Mouse (Mus musculus) ES-Bruce4 (cell line): ENCODE results near the gene 1700011L22Rik. TPM values are rescaled to one million over a fixed set of nuclear protein-coding genes. Genes with fewer than 3 reads are reported as not detected.

Experiments
- H3K27ac ChIP-seq: 2 replicates; pipeline ENCODE4 v1.5.1; 2012; ENCODE audit warnings: low read length, inconsistent platforms; ENCODE audit not compliant: insufficient read depth
- H3K27me3 ChIP-seq: 2 replicates; pipeline ENCODE4 v1.6.1; 2012; ENCODE audit warnings: mild to moderate bottlenecking, low read length, inconsistent platforms; ENCODE audit not compliant: control insufficient read depth, poor library complexity, insufficient read depth, severe bottlenecking
- H3K36me3 ChIP-seq: 2 replicates; pipeline ENCODE4 v1.6.1; 2012; ENCODE audit warnings: inconsistent platforms, mild to moderate bottlenecking, low read length, moderate library complexity; ENCODE audit not compliant: control insufficient read depth, poor library complexity, insufficient read depth, severe bottlenecking
- H3K4me1 ChIP-seq: one replicate; pipeline ENCODE4 v1.8.1; 2011; ENCODE audit warnings: low read length; ENCODE audit not compliant: control insufficient read depth, insufficient read depth
- H3K4me3 ChIP-seq: 2 replicates; pipeline ENCODE4 v1.5.1; 2011; ENCODE audit warnings: low read depth, mild to moderate bottlenecking, low read length
- H3K9ac ChIP-seq: 2 replicates; pipeline ENCODE4 v1.6.1; 2012; ENCODE audit warnings: low read depth, mild to moderate bottlenecking, inconsistent platforms; ENCODE audit not compliant: poor library complexity, severe bottlenecking
- H3K9me3 ChIP-seq: replicated peaks from 2 replicates; pipeline ENCODE4 v1.6.1; 2012; ENCODE audit warnings: mild to moderate bottlenecking, low read length, inconsistent platforms; ENCODE audit not compliant: control insufficient read depth, poor library complexity, insufficient read depth, severe bottlenecking
- CTCF ChIP-seq: IDR thresholded peaks from one replicate; pipeline ENCODE4 v1.8.1; 2011; ENCODE audit warnings: low read depth, low read length
- EP300 ChIP-seq: IDR thresholded peaks from 2 replicates; pipeline ENCODE4 v1.6.1; 2011; ENCODE audit warnings: low read depth, low read length; ENCODE audit not compliant: insufficient read depth
- POLR2A ChIP-seq: IDR thresholded peaks from one replicate; pipeline ENCODE4 v1.8.1; 2011; ENCODE audit warnings: low read length; ENCODE audit not compliant: insufficient read depth
- polyA plus RNA-seq: library from polyadenylated mRNA; stranded (reverse); fragments of >200 nt; gene quantifications from 2 replicates; pipeline ENCODE4 v1.2.4, GENCODE M21; 2011; ENCODE audit warnings: low read depth; ENCODE audit not compliant: missing spikeins, insufficient read depth, insufficient read length

1700011L22Rik gene
- polyA plus RNA-seq, 1 experiment = not detected

GRCm38 (mm10) chr8:79256076-79256705 lies 7.8 kb upstream of the 1700011L22Rik start:
- Histone ChIP-seq H3K36me3 (no peaks in the 10 kb centered on the region), H3K9ac (no peak overlapping the region), H3K4me3 (no peak overlapping the region), H3K9me3 (no peaks in the 10 kb centered on the region), H3K27ac (no peak overlapping the region), H3K27me3 (no peaks in the 10 kb centered on the region), H3K4me1 (no peaks in the 10 kb centered on the region)
- TF ChIP-seq CTCF (no peak), EP300 (no peak)

- Histone ChIP-seq H3K4me3 (no peak overlapping the region), H3K36me3 (no peaks in the 10 kb centered on the region), H3K27me3 (no peaks in the 10 kb centered on the region), H3K9ac (no peak overlapping the region), H3K4me1 (no peaks in the 10 kb centered on the region), H3K27ac (no peak overlapping the region), H3K9me3 (no peaks in the 10 kb centered on the region)
- TF ChIP-seq POLR2A = no peak
- no peak for TF ChIP-seq EP300
- TF ChIP-seq CTCF = no peak
Observed at GRCm38 (mm10) chr8:79253742-79254141, 5.4 kb upstream of the 1700011L22Rik start.

- H3K36me3 ChIP-seq = no peaks in the 10 kb centered on the region
- no peak for TF ChIP-seq POLR2A
- no peak for TF ChIP-seq CTCF
- no peak for TF ChIP-seq EP300
- H3K4me3 ChIP-seq = no peak overlapping the region
- no peak overlapping the region for H3K9ac ChIP-seq
- H3K4me1 ChIP-seq = no peaks in the 10 kb centered on the region
- no peak overlapping the region for H3K27ac ChIP-seq
- no peaks in the 10 kb centered on the region for H3K9me3 ChIP-seq
- no peaks in the 10 kb centered on the region for H3K27me3 ChIP-seq
Observed at GRCm38 (mm10) chr8:79243422-79243821, 4.9 kb downstream of the 1700011L22Rik start.

GRCm38 (mm10) chr8:79239996-79240395 lies 8.4 kb downstream of the 1700011L22Rik start:
- H3K36me3 ChIP-seq = no peaks in the 10 kb centered on the region

GRCm38 (mm10) chr8:79239320-79239719 lies 9.1 kb downstream of the 1700011L22Rik start:
- Histone ChIP-seq H3K4me3 (no peak overlapping the region), H3K9ac (no peak overlapping the region), H3K27ac (no peak overlapping the region), H3K9me3 (no peaks in the 10 kb centered on the region; the same call in 1 of the 2 replicates), H3K36me3 (no peaks in the 10 kb centered on the region), H3K27me3 (no peaks in the 10 kb centered on the region), H3K4me1 (no peaks in the 10 kb centered on the region)
- TF ChIP-seq EP300 = no peak
- no peak for TF ChIP-seq POLR2A
- TF ChIP-seq CTCF = no peak

More at GRCm38 (mm10) chr8:79239996-79240395, 8.4 kb downstream of the 1700011L22Rik start:
- Histone ChIP-seq H3K4me3 (no peak overlapping the region), H3K9me3 (no peaks in the 10 kb centered on the region), H3K27me3 (no peaks in the 10 kb centered on the region), H3K4me1 (no peaks in the 10 kb centered on the region), H3K27ac (no peak overlapping the region), H3K9ac (no peak overlapping the region)
- TF ChIP-seq CTCF (no peak), EP300 (no peak), POLR2A (no peak)

GRCm38 (mm10) chr8:79229266-79229888 lies 19.0 kb downstream of the 1700011L22Rik start:
- no peaks in the 10 kb centered on the region for H3K4me1 ChIP-seq
- no peak overlapping the region for H3K9ac ChIP-seq
- H3K27me3 ChIP-seq = no peaks in the 10 kb centered on the region; the same call in 1 of the 2 replicates
- H3K9me3 ChIP-seq = peaks cover 14% of the 10 kb centered on the region
- TF ChIP-seq EP300 = no peak
- TF ChIP-seq CTCF = no peak
- TF ChIP-seq POLR2A = no peak
- no peak overlapping the region for H3K4me3 ChIP-seq
- H3K36me3 ChIP-seq = no peaks in the 10 kb centered on the region
- no peak overlapping the region for H3K27ac ChIP-seq
